Mouse (Mus musculus): ENCODE data around the gene Palmd.

The Palmd gene

GRCm38 (mm10) chr3:116892206-116892563 is 76.6 kb downstream of the Palmd start:
- no peak for DNase-seq (ENCODE audit: low read depth)

GRCm38 (mm10) chr3:116891436-116892205 is 77.2 kb downstream of the Palmd start:
- no peak for DNase-seq (ENCODE audit: low read depth)

- DNase-seq (ENCODE audit: low read depth), result no peak
These were observed 78.2 kb downstream of the Palmd start for GRCm38 (mm10) chr3:116890576-116890975.

GRCm38 (mm10) chr3:116889358-116889757 is 79.4 kb downstream of the Palmd start:
- no peak for DNase-seq (ENCODE audit: low read depth)

- DNase-seq (ENCODE audit: low read depth), result no peak
These were observed 83.8 kb downstream of the Palmd start for GRCm38 (mm10) chr3:116884941-116885340.

- DNase-seq (ENCODE audit: low read depth), result no peak
These were observed 86.4 kb downstream of the Palmd start for GRCm38 (mm10) chr3:116882221-116882960.

DNA sequence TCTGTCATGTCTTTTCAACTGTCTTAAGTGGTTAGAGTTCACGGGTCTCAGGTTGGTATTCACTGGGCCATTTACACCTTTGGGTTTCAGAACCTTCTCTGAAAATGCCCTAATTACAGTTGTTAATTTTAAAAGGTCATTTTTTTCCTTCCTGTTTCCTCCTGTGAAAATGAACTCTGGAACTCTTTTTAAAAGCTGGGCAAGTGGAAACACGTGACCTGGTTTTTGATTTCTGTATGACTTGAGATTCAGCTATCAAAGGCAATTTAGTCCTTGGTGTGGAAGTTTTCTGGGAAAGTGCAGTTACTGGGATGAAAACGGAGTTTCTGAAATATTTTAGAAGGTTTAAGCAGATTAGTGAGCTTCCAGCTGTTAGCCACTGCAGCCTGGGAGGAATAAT is 98.4 kb downstream of the Palmd start:
- no peak for DNase-seq (ENCODE audit: low read depth)

Data from fibroblast of lung, adult 2 months (primary cell).